Mouse (Mus musculus): ENCODE measurements around the gene Irf7.

GRCm38 (mm10) chr7:141227796-141228195 lies 38.5 kb downstream of the Irf7 start:
- no peak for TF ChIP-seq ELF1 (IDR thresholded peaks at IDR 0.05; ENCODE audit: low read depth, low read length)
- no peak for TF ChIP-seq POLR2AphosphoS2 (IDR thresholded peaks at IDR 0.05; ENCODE audit: low read depth, low read length)
- no peak for TF ChIP-seq EP300 (IDR thresholded peaks at IDR 0.05; ENCODE audit: low read length)
- TF ChIP-seq SMC3 (IDR thresholded peaks at IDR 0.05; ENCODE audit: low read depth, low read length): no peak
